Mouse (Mus musculus) CH12.LX (cell line): ENCODE measurements at regions not wholly inside any gene's neighbourhood (a gene's known extent, or its start where the extent isn't known, plus 50 kb on each side); places are given as distances from the start of the nearest gene placed in this dataset.
A peak's percentile ranks its signal among the peaks of the same experiment; 100 is the strongest.

Experiments
- DNase-seq: peaks from one replicate; pipeline ENCODE4 v3.0.0-alpha.2; 2013; ENCODE audit errors: extremely low read depth
- H3K27ac ChIP-seq: 2 replicates; pipeline ENCODE4 v1.5.1; 2012; ENCODE audit warnings: low read depth, mild to moderate bottlenecking, control low read depth, moderate library complexity; ENCODE audit not compliant: insufficient read depth
- H3K27me3 ChIP-seq: replicated peaks from 2 replicates; pipeline ENCODE3; 2012; ENCODE audit warnings: inconsistent platforms
- H3K36me3 ChIP-seq, 2 experiments: replicated peaks in 1 of 2; 2 replicates each; pipeline versions ENCODE3 to v1.6.1; 2012; ENCODE audit warnings: inconsistent platforms in 1 of 2, low read length in 1 of 2, mild to moderate bottlenecking in 1 of 2, mixed read lengths in 1 of 2, moderate library complexity in 1 of 2; ENCODE audit not compliant: control insufficient read depth in 1 of 2, insufficient read depth in 1 of 2
- H3K4me1 ChIP-seq, 2 experiments: 2 replicates each; pipeline ENCODE4 v1.6.1; 2012; ENCODE audit warnings: inconsistent platforms in 1 of 2, moderate library complexity in 1 of 2; ENCODE audit not compliant: insufficient read depth in 2 of 2, control insufficient read depth in 1 of 2
- H3K4me2 ChIP-seq: 2 replicates; pipeline ENCODE4 v1.6.1; 2012; ENCODE audit warnings: low read depth, mild to moderate bottlenecking, control low read depth; ENCODE audit not compliant: poor library complexity, insufficient read depth, severe bottlenecking
- H3K4me3 ChIP-seq, 3 experiments: fragments of 150-350 bp in 1 of 3; sonication (generic) in 1 of 3; replicated peaks in 1 of 3; 2 replicates each; pipeline versions ENCODE3 to v1.5.1; 2011 to 2012; ENCODE audit warnings: low read depth in 2 of 3, low read length in 2 of 3, mild to moderate bottlenecking in 2 of 3, moderate library complexity in 2 of 3, control low read depth in 1 of 3, improper control_type of control experiment in 1 of 3, inconsistent platforms in 1 of 3, mixed read lengths in 1 of 3; ENCODE audit not compliant: poor library complexity in 1 of 3
- H3K79me2 ChIP-seq: replicated peaks from 2 replicates; pipeline ENCODE4 v1.6.1; 2012; ENCODE audit warnings: mild to moderate bottlenecking, moderate library complexity; ENCODE audit not compliant: control insufficient read depth, poor library complexity, insufficient read depth, severe bottlenecking; ENCODE audit errors: extremely low read depth
- H3K9ac ChIP-seq: 2 replicates; pipeline ENCODE4 v1.6.1; 2012; ENCODE audit warnings: low read depth, mild to moderate bottlenecking, control low read depth, moderate library complexity; ENCODE audit not compliant: insufficient read depth
- H3K9me3 ChIP-seq: replicated peaks from 2 replicates; pipeline ENCODE3; 2012; ENCODE audit warnings: low read length, inconsistent platforms, mixed read lengths
- CTCF ChIP-seq, 2 experiments: IDR thresholded peaks in 1 of 2; conservative IDR thresholded peaks in 1 of 2; 2 replicates each; pipeline ENCODE4 v1.5.1; 2011 to 2012; ENCODE audit warnings: low read depth in 2 of 2, low read length in 2 of 2, improper control_type of control experiment in 1 of 2, inconsistent platforms in 1 of 2, mild to moderate bottlenecking in 1 of 2, moderate library complexity in 1 of 2
- E2F4 ChIP-seq: IDR thresholded peaks from 2 replicates; pipeline ENCODE4 v1.6.1; 2011; ENCODE audit warnings: low read depth, low read length, improper control_type of control experiment; ENCODE audit not compliant: insufficient replicate concordance
- EP300 ChIP-seq: IDR thresholded peaks from 2 replicates; pipeline ENCODE4 v1.6.1; 2011; ENCODE audit warnings: low read length, improper control_type of control experiment
- HCFC1 ChIP-seq: IDR thresholded peaks from 2 replicates; pipeline ENCODE4 v1.6.1; 2012; ENCODE audit warnings: low read depth, mild to moderate bottlenecking, inconsistent platforms, low read length, improper control_type of control experiment
- JUND ChIP-seq: conservative IDR thresholded peaks from 2 replicates; pipeline ENCODE4 v1.6.1; 2011; ENCODE audit warnings: low read depth, low read length, improper control_type of control experiment
- KAT2A ChIP-seq: IDR thresholded peaks from 2 replicates; pipeline ENCODE4 v1.6.1; 2012; ENCODE audit warnings: low read length, improper control_type of control experiment, inconsistent platforms; ENCODE audit not compliant: insufficient replicate concordance
- MAFK ChIP-seq: IDR thresholded peaks from 2 replicates; pipeline ENCODE4 v1.6.1; 2011; ENCODE audit warnings: low read length, improper control_type of control experiment; ENCODE audit not compliant: insufficient replicate concordance
- MAX ChIP-seq: IDR thresholded peaks from 2 replicates; pipeline ENCODE4 v1.6.1; 2011; ENCODE audit warnings: low read length, improper control_type of control experiment
- POLR2A ChIP-seq: IDR thresholded peaks from 2 replicates; pipeline ENCODE4 v1.6.1; 2011; ENCODE audit warnings: low read depth, mild to moderate bottlenecking, improper control_type of control experiment, low read length
- RAD21 ChIP-seq: IDR thresholded peaks from 2 replicates; pipeline ENCODE4 v1.6.1; 2011; ENCODE audit warnings: low read depth, mild to moderate bottlenecking, low read length, improper control_type of control experiment, moderate library complexity
- TBP ChIP-seq: conservative IDR thresholded peaks from 2 replicates; pipeline ENCODE4 v1.6.1; 2011; ENCODE audit warnings: low read depth, low read length, improper control_type of control experiment
- UBTF ChIP-seq: IDR thresholded peaks from 2 replicates; pipeline ENCODE4 v1.6.1; 2012; ENCODE audit warnings: low read depth, mild to moderate bottlenecking, inconsistent platforms, low read length, improper control_type of control experiment, moderate library complexity
- USF1 ChIP-seq: IDR thresholded peaks from 2 replicates; pipeline ENCODE4 v1.6.1; 2014; ENCODE audit warnings: low read depth, mild to moderate bottlenecking, inconsistent platforms, low read length, improper control_type of control experiment
- USF2 ChIP-seq: conservative IDR thresholded peaks from 2 replicates; pipeline ENCODE4 v1.6.1; 2011; ENCODE audit warnings: low read depth, low read length, improper control_type of control experiment
- dilution Hi-C: fragments of 300-500 bp; cut with MboI; formaldehyde crosslinking; loops from 2 replicates; pipeline ENCODE4 v1.14.3; 2020; ENCODE audit warnings: low sequenced_read_pairs; ENCODE audit not compliant: extremely low pct_unique_long_range_greater_than_20kb, extremely low pct_ligation_motif_present
- in situ Hi-C: fragments of 300-500 bp; cut with MboI; formaldehyde crosslinking; loops from 3 replicates; pipeline ENCODE4 v1.14.3; 2019; ENCODE audit warnings: low sequenced_read_pairs, low pct_ligation_motif_present, low pct_unique_long_range_greater_than_20kb, mixed read lengths

DNA sequence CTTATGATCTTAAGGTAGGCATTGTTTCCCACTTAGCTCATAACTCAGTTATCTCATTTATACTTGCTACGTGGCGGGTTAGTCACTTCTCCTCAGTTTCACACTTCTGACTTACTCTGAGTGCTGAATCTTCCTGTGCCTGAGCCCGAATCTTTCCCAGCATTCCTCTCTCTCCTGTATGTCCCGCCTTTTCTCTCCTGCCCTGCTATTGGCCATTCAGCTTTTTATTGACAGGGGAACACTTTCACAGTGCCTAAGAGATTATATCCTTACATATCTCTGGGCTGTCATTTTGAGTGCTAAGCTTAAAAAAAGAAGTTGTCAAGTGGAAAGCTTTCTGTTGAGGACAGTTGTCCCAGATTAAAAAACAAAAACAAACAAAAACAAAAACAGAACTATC, 57.3 kb upstream of the Raph1 start:
- in situ Hi-C loops, result no loop called here
- peak overlapping the region in 1 of 3 experiments; percentile 42 for H3K4me3 ChIP-seq
- peak overlapping the region; percentile 36; the same call in 1 of the 2 replicates for H3K4me2 ChIP-seq
- H3K9ac ChIP-seq, result peak overlapping the region; percentile 60; the same call in 1 of the 2 replicates
- H3K9me3 ChIP-seq, result no peaks in the 10 kb centered on the region
- H3K79me2 ChIP-seq, result no peaks in the 10 kb centered on the region
- H3K27ac ChIP-seq, result no peak overlapping the region
- H3K27me3 ChIP-seq, result no peaks in the 10 kb centered on the region
- peak; percentile 47 for TF ChIP-seq POLR2A
- TF ChIP-seq HCFC1, result peak; percentile 22; the same call in 1 of the 2 replicates
- TF ChIP-seq EP300, result no peak
- peaks cover 0 to 25% of the 10 kb centered on the region in 2 experiments; a peak in 2 of 4 replicates for H3K4me1 ChIP-seq
- dilution Hi-C loops, result no loop called here
- H3K36me3 ChIP-seq, result no peaks in the 10 kb centered on the region
- peak; percentile 6 for DNase-seq

DNA sequence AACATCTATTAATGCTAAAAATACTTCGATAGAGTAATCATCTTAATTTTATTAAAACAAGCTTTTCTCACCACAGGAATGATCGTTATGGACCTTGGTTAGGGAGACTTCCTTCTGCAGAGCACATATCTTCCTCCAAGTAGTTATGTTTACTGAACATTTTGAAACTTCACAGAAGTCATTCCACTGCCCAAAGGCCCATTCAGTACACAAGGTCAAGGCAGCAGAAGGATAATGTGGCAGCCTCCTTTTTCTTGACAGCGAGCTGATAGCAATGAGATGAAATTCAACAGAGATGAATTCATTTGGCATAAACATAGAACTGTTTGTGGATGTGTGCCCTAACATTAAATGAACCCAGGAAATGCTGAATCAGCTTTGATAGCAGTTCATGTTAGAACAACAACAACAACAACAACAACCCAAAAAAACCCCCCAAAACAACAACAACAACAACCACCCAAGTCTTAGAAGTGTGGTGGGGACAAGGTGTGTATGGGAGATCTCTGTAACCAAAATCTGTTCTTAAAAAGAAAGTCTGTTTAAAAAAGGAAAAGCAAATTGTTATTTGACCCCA, 56.6 kb upstream of the Raph1 start:
- Histone ChIP-seq H3K36me3 (no peaks in the 10 kb centered on the region), H3K4me2 (peak overlapping the region; percentile 36; the same call in 1 of the 2 replicates), H3K27ac (no peak overlapping the region), H3K27me3 (no peaks in the 10 kb centered on the region), H3K4me1 (peaks cover 0 to 29% of the 10 kb centered on the region in 2 experiments; a peak in 2 of 4 replicates), H3K9me3 (no peaks in the 10 kb centered on the region), H3K4me3 (peak overlapping the region in 1 of 3 experiments; percentile 42), H3K79me2 (no peaks in the 10 kb centered on the region), H3K9ac (peak overlapping the region; percentile 60)
- DNase-seq, result no peak
- TF ChIP-seq UBTF (no peak), E2F4 (no peak), KAT2A (no peak), MAFK (peak; percentile 64; the same call in 1 of the 2 replicates), USF2 (no peak)
- dilution Hi-C loops (no loop called here), in situ Hi-C loops (no loop called here)

DNA sequence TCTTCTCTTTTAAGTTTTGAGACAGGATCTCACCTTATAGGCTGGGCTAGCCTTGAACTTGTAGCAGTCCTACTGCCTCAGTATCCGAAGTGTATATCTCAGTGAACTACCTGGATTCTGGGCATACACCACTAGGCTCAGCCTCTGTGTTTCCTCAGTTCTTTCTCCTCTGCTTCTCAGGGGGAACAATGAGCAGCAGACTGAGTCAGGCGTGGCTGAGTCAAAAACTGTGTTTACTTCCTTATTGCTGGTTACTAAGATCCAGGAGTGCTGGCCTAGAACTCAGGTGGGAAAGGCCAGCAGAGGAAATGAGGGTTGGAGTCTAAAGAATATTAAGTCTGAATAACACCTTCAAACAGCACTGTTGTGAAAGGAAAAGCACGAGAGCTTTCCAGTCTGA, 54.9 kb upstream of the Raph1 start:
- Histone ChIP-seq H3K4me1 (peaks cover 0 to 20% of the 10 kb centered on the region in 2 experiments; a peak in 2 of 4 replicates), H3K9ac (no peak overlapping the region), H3K27me3 (no peaks in the 10 kb centered on the region), H3K9me3 (no peaks in the 10 kb centered on the region), H3K4me2 (no peak overlapping the region), H3K79me2 (no peaks in the 10 kb centered on the region), H3K4me3 (no peak overlapping the region)
- in situ Hi-C loops, result no loop called here
- peak; percentile 9 for DNase-seq
- no peak for TF ChIP-seq MAFK
- no peak for TF ChIP-seq JUND
- TF ChIP-seq TBP, result no peak
- no peak for TF ChIP-seq CTCF (conservative IDR thresholded peaks at IDR 0.05 in 1 of 2, IDR thresholded peaks at IDR 0.05 in 1 of 2; ENCODE audit: low read depth in 2 of 2, low read length in 2 of 2)
- no peak for TF ChIP-seq POLR2A
- no peak for TF ChIP-seq HCFC1
- TF ChIP-seq MAX, result no peak
- no peak for TF ChIP-seq USF1
- no peak for TF ChIP-seq RAD21
- TF ChIP-seq, all 38 proteins: peak for 0
- H3K27ac ChIP-seq, result no peak overlapping the region
- dilution Hi-C loops, result no loop called here
- no peaks in the 10 kb centered on the region for H3K36me3 ChIP-seq
